In genomic region chr10:62327572-62328317, GRCm38 (mm10) we compare ENCODE assay signal across 8 mouse cellular contexts. TPM values are rescaled to one million over a fixed set of nuclear protein-coding genes. Genes with fewer than 3 reads are reported as not detected.
DNase-seq lines count a peak whose midpoint lies in the region; ATAC-seq lines count a peak whose summit lies in the region.
"Had no signal": no experiment of that assay in that cellular context is flagged by ENCODE, and none has a peak within 500 bp of the region (broad histone marks: within the 10 kb centered on the region; RNA-seq: fewer than 3 reads in every experiment).

No protein-coding gene starts in this region.

- peak; percentile 100 for DNase-seq in MEL-GATA-1-ER (ENCODE audit: extremely low read depth, low read depth)
- peak; percentile 48 for DNase-seq in splenic B cell, adult 2 months (ENCODE audit: low read depth, low spot score)
- no peak for DNase-seq in ovary, postnatal 14 days (ENCODE audit: low spot score)
- no peak for DNase-seq in adrenal gland, adult 8-10 months

- no peaks in the 10 kb centered on the region for H3K27me3 ChIP-seq in heart, embryonic 11.5 days (ENCODE audit: control insufficient read depth, insufficient read depth, low read length)
- H3K27me3 ChIP-seq in lung, embryonic 15.5 days, result no peaks in the 10 kb centered on the region
- H3K27me3 ChIP-seq in splenic B cell, adult 2 months (ENCODE audit: control insufficient read depth, insufficient read depth, low read length, poor library complexity, severe bottlenecking), result no peaks in the 10 kb centered on the region
- H3K27me3 ChIP-seq: neural tube, embryonic 13.5 days had no signal

- peak overlapping the region; percentile 90 for H3K27ac ChIP-seq in heart, embryonic 11.5 days (ENCODE audit: low read depth, low read length)
- H3K27ac ChIP-seq in lung, embryonic 15.5 days, result no peak overlapping the region
- H3K27ac ChIP-seq: neural tube, embryonic 13.5 days had no signal

- WGBS in heart, embryonic 11.5 days (ENCODE audit: insufficient replicate concordance), result 37% methylated on average over 23 of the region's 23 CpGs
- 50% methylated on average over 23 of the region's 23 CpGs for WGBS in lung, embryonic 15.5 days

- H3K36me3 ChIP-seq in heart, embryonic 11.5 days (ENCODE audit: control insufficient read depth, insufficient read depth, low read length), result peaks cover 3% of the 10 kb centered on the region; the same call in 1 of the 2 replicates
- H3K36me3 ChIP-seq in lung, embryonic 15.5 days, result no peaks in the 10 kb centered on the region
- no peaks in the 10 kb centered on the region; the same call in 1 of the 2 replicates for H3K36me3 ChIP-seq in splenic B cell, adult 2 months (ENCODE audit: control insufficient read depth, insufficient read depth, low read length, poor library complexity, severe bottlenecking)
- H3K36me3 ChIP-seq: neural tube, embryonic 13.5 days had no signal

- peaks cover 61% of the 10 kb centered on the region for H3K4me1 ChIP-seq in heart, embryonic 11.5 days (ENCODE audit: control insufficient read depth, insufficient read depth, low read length)
- H3K4me1 ChIP-seq in lung, embryonic 15.5 days, result peaks cover 8% of the 10 kb centered on the region; the same call in 1 of the 2 replicates

- H3K4me3 ChIP-seq in heart, embryonic 11.5 days (ENCODE audit: low read depth, low read length), result no peak overlapping the region
- no peak overlapping the region for H3K4me3 ChIP-seq in lung, embryonic 15.5 days
- H3K4me3 ChIP-seq: neural tube, embryonic 13.5 days had no signal

- H3K4me2 ChIP-seq in heart, embryonic 11.5 days, result peak overlapping the region; percentile 40
- no peak overlapping the region for H3K4me2 ChIP-seq in lung, embryonic 15.5 days
- H3K4me2 ChIP-seq: neural tube, embryonic 13.5 days had no signal

- ATAC-seq in CD4-positive, CD25-positive, alpha-beta regulatory T cell, adult 4 months, result peak; percentile 84
- peak; percentile 73 for ATAC-seq in heart, embryonic 11.5 days (replicated peaks; ENCODE audit: insufficient number of reproducible peaks, low FRiP score, low TSS enrichment)
- peak; percentile 28; the same call in 1 of the 2 replicates for ATAC-seq in lung, embryonic 15.5 days (ENCODE audit: borderline replicate concordance, extremely low read depth, low FRiP score, low TSS enrichment)

- H3K9ac ChIP-seq in heart, embryonic 11.5 days (ENCODE audit: low read depth, low read length), result peak overlapping the region; percentile 25
- no peak overlapping the region for H3K9ac ChIP-seq in lung, embryonic 15.5 days
- H3K9ac ChIP-seq: neural tube, embryonic 13.5 days had no signal

- no peaks in the 10 kb centered on the region for H3K9me3 ChIP-seq in heart, embryonic 11.5 days (replicated peaks; ENCODE audit: control insufficient read depth, low read length)
- H3K9me3 ChIP-seq in lung, embryonic 15.5 days, result no peaks in the 10 kb centered on the region
- H3K9me3 ChIP-seq: neural tube, embryonic 13.5 days had no signal

RNA-seq across cellular contexts. Expression of gene Hk1, which starts 52.0 kb away (rescaled TPM):
- polyA plus RNA-seq in CD4-positive, CD25-positive, alpha-beta regulatory T cell, adult 4 months (2017; shearing (Covaris generic)), result 100 to 1,000 TPM in 1 of 2 experiments, 10 to 100 TPM in 1; 69.6 to 103 TPM
- 97.0 and 157 TPM in 2 replicates for polyA plus RNA-seq in heart, embryonic 11.5 days (2014; fragmentation: Nextera tagmentation; extraction: Ambion mirVana)
- polyA plus RNA-seq in lung, embryonic 15.5 days (2015; fragmentation: Nextera tagmentation; extraction: Ambion mirVana), result 35.1 and 39.9 TPM in 2 replicates
- total RNA-seq in adrenal gland, adult 8-10 months (2022), result 10 to 100 TPM; 32.4 to 53.5 (median 42.9) TPM

Comparison
In these comparisons a context has a peak if more than half of its experiments do, and no peak if none do; other contexts are left out.
1. ATAC-seq: peak in every context shown above with its lines; median percentile 84 in CD4-positive, CD25-positive, alpha-beta regulatory T cell, adult 4 months; 73 in heart, embryonic 11.5 days; 28 in lung, embryonic 15.5 days.
2. DNase-seq: peak in MEL-GATA-1-ER (single experiment) and splenic B cell, adult 2 months (single experiment); none in ovary, postnatal 14 days (single experiment) and adrenal gland, adult 8-10 months (single experiment).